Mouse (Mus musculus) kidney, adult 2 months (tissue): ENCODE measurements around the gene Tatdn3. TPM values are rescaled to one million over a fixed set of nuclear protein-coding genes. Genes with fewer than 3 reads are reported as not detected.

Experiments used
- DNase-seq: peaks from one replicate; pipeline ENCODE4 v3.0.0; 2021
- H3K27ac ChIP-seq: fragments of 200-500 bp; 2 replicates; pipeline ENCODE4 v1.5.1; 2012; ENCODE audit warnings: low read depth, low read length, control low read depth, inconsistent platforms; ENCODE audit not compliant: insufficient read depth
- H3K27me3 ChIP-seq: fragments of 200-500 bp; replicated peaks from 2 replicates; pipeline ENCODE4 v1.6.1; 2012; ENCODE audit warnings: mild to moderate bottlenecking, moderate library complexity, low read length, inconsistent platforms; ENCODE audit not compliant: control insufficient read depth, insufficient read depth
- H3K36me3 ChIP-seq: fragments of 200-500 bp; 2 replicates; pipeline ENCODE4 v1.6.1; 2012; ENCODE audit warnings: mild to moderate bottlenecking, moderate library complexity, low read length, inconsistent platforms; ENCODE audit not compliant: control insufficient read depth, insufficient read depth
- H3K4me1 ChIP-seq: fragments of 200-500 bp; 2 replicates; pipeline ENCODE4 v1.6.1; 2011; ENCODE audit warnings: low read length; ENCODE audit not compliant: control insufficient read depth, insufficient read depth
- H3K4me3 ChIP-seq: fragments of 200-500 bp; 2 replicates; pipeline ENCODE4 v1.5.1; 2011; ENCODE audit warnings: mild to moderate bottlenecking, low read depth, low read length, control low read depth; ENCODE audit not compliant: insufficient read depth
- CTCF ChIP-seq: fragments of 200-500 bp; conservative IDR thresholded peaks from 2 replicates; pipeline ENCODE4 v1.5.1; 2011; ENCODE audit warnings: low read depth, mild to moderate bottlenecking, control low read depth, low read length, moderate library complexity, mixed read lengths; ENCODE audit not compliant: insufficient read depth, insufficient read length
- POLR2A ChIP-seq: fragments of 200-500 bp; IDR thresholded peaks from one replicate; pipeline ENCODE4 v1.6.1; 2011; ENCODE audit warnings: low read depth, low read length, control low read depth
- WGBS: fragments of 180-500 bp; shearing (Covaris S2); methylation state at CpG from one replicate; pipeline ENCODE4 v1.1.7; 2018; 5-methylcytosine and 5-hydroxymethylcytosine counted together
- polyA plus RNA-seq: library from polyadenylated mRNA; depleted of rRNA; stranded (reverse); fragments of >200 nt; gene quantifications from 2 replicates; pipeline ENCODE4 v1.2.3, GENCODE M21; 2012; rRNA removed

Tatdn3 gene
- polyA plus RNA-seq, result 8.1 and 10.4 TPM in 2 replicates

DNA sequence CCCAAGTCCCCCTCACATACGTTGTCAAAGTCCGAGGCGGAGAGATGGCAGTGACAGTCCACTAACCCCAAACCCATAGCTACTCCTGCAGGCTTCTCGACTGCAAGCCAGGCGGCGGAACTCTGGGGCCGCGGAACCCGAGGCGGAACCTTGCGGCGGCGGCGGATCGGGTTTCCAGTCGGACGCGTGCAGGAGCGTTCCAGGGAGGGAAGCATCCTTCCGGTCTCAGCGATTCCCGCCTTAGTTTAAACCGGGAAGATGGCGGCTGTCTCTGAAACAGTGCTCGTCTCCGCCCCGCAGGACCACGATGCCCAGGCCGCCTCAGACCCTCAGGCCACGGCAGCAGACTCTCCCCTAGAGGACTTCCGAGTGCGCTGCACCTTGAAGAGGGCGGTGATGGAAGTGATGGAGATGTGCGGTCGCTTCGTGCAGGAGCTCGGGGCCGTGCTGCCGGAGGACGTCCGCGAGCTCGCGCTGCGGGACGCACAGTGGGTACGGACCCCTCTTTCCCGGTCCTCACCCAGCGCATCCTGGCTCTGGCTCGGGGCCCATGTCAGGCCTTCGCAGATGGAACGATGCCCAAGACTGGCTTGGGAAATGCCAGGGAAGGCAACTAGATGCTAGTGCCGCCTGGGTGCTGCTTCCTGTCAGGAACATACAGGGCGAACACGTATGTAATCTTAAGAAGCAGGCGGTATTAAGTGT lies at the start of gene Tatdn3, which contains the start of gene Nsl1:
Gene Tatdn3 (minus strand): TSS at position 152 of the 705 bp plus-strand sequence.
Gene Nsl1 (plus strand): TSS at position 232 of the 705 bp plus-strand sequence.
- under 1% methylated on average over 56 of the region's 56 CpGs for WGBS
- H3K4me1 ChIP-seq, result no peaks in the 10 kb centered on the region
- peak within 1 kb of the TSS; percentile 63 for H3K4me3 ChIP-seq
- H3K27ac ChIP-seq, result peak within 1 kb of the TSS; percentile 26; the same call in 1 of the 2 replicates
- DNase-seq, result peak; percentile 93
- no peaks in the 10 kb centered on the region for H3K36me3 ChIP-seq
- TF ChIP-seq CTCF (0 out of 2 replicates have a peak, but pooled peaks have one; percentile 15), POLR2A (no peak)
- no peaks in the 10 kb centered on the region for H3K27me3 ChIP-seq

DNA sequence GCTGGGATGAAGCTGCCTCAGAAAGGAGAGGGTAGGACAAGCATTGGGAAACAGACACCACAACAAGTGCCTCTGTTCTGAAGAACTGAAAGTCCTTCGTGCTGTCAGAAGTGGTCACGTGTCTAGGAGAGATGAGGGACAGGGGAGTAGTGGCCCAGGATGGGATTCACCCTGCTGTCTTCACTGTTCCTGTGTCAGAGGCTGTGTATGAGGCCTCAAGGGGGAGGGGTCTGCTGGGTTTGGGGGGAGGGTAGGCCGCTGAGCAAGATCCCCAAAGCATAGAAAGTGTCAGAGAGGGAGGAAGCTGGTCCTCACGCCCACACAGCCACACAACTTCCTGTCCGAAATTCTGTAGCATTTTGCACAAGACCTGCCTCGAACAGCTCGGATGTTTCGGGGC lies 48.4 kb upstream of the Tatdn3 start:
- 52% methylated on average over 8 of the region's 8 CpGs for WGBS
- H3K27ac ChIP-seq, result no peak overlapping the region
- peak; percentile 10 for DNase-seq

DNA sequence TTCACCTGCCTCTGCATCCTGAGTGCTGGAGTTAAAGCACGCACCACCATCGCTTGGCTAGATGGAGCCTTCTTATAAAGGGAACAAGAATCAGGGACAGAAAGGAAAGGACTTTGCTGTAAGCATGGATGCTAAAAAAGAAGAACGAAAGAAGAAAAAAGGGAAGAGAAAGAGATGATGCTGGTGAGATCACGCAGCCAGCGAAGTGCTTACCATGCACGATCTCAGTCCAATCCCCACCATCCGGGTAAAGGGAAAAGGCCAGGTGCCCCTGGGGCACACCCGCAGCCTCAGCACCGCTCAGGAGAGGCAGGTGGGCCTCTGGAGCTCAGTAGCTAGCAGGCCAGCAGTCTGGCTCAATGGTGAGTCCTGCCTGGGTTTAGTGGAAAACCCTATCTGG lies 47.2 kb upstream of the Tatdn3 start:
- H3K27ac ChIP-seq, result no peak overlapping the region
- WGBS, result 94% methylated on average over 9 of the region's 9 CpGs

More for the DNA sequence above, 48.4 kb upstream of the Tatdn3 start:
- no peaks in the 10 kb centered on the region for H3K36me3 ChIP-seq
- no peak for TF ChIP-seq CTCF
- TF ChIP-seq POLR2A, result no peak
- H3K4me1 ChIP-seq, result no peaks in the 10 kb centered on the region
- no peaks in the 10 kb centered on the region for H3K27me3 ChIP-seq
- H3K4me3 ChIP-seq, result no peak overlapping the region

DNA sequence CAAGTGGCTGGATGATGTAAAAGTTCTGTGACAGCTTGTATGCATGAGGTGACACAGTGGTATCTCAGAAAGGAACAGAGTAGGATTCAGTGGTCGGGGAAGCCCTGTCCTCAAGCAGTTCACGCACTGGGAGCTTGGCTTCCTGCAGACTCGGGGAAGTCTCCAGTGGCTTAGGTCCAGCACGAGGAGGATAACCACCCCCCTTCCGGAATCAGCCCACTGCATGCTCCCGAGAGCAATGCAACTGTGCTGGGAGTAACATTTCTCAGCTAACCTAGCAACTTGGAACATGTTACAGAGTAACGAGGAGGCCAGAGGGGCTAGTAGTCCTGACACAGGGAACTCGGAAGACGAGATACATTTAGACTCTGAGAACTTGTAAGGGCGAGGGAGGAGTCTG lies 44.6 kb upstream of the Tatdn3 start:
- TF ChIP-seq CTCF (no peak), POLR2A (no peak)
- Histone ChIP-seq H3K27me3 (no peaks in the 10 kb centered on the region), H3K4me3 (no peak overlapping the region), H3K4me1 (no peaks in the 10 kb centered on the region), H3K36me3 (no peaks in the 10 kb centered on the region), H3K27ac (no peak overlapping the region)
- no peak for DNase-seq
- 60% methylated on average over 10 of the region's 10 CpGs for WGBS

More for the DNA sequence above, 47.2 kb upstream of the Tatdn3 start:
- Histone ChIP-seq H3K4me3 (no peak overlapping the region), H3K4me1 (no peaks in the 10 kb centered on the region), H3K36me3 (no peaks in the 10 kb centered on the region), H3K27me3 (no peaks in the 10 kb centered on the region)
- TF ChIP-seq POLR2A, result no peak
- TF ChIP-seq CTCF, result no peak
- no peak for DNase-seq

DNA sequence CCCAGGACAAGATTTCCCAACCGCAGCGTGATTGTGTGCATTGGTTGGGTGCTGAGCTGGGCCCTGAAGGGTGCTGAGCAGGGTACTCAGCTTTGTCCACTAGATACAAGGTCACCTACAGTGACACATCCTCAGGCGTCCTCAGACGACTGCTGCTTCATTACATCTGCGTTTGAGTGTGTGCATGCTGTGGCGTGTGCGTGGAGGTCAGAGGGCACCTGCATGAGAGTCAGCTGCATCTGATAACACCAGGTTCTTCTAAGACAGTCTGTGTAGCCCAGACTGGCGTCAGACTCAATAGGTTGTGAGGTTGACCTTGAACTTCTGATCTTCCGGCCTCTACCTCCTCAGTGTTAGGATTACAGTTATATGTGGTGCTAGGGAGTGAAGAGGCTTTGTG lies 42.5 kb upstream of the Tatdn3 start:
- 89% methylated on average over 9 of the region's 9 CpGs for WGBS
- H3K36me3 ChIP-seq, result no peaks in the 10 kb centered on the region
- TF ChIP-seq POLR2A (no peak), CTCF (no peak)

DNA sequence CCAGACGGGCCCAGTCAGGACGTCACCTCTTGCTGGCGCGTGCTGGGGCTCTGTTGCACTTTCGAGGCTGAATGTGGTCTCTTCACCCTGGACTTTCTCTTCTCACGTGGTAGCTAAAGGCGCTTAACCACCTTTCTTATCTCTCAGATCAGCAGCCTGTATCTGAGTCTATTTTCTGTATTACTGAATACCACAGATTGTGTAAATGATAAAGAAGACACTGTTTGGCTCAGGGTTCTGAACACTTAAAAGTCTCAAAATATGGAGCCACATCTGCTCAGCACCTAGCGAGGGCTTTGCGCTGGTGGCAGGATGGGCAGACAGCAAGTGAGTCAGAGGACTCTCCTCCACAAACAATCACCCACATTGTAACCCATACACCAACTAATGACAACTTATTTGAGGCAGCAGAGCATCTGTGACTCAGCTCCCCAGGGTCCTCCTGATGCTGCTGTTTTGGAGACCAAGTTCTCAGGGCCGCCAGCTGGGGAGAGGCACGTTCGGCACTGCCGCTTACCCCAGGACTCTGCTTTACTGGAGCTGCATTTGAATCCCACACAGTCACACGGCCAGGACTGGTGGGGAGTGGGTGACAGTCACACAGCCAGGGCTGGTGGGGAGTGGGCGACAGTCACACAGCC lies 40.1 kb upstream of the Tatdn3 start:
- Histone ChIP-seq H3K27me3 (no peaks in the 10 kb centered on the region), H3K27ac (no peak overlapping the region), H3K36me3 (no peaks in the 10 kb centered on the region), H3K4me3 (no peak overlapping the region), H3K4me1 (no peaks in the 10 kb centered on the region)
- DNase-seq, result no peak
- TF ChIP-seq POLR2A, result no peak
- TF ChIP-seq CTCF, result no peak
- 92% methylated on average over 15 of the region's 15 CpGs for WGBS

More for the DNA sequence above, 42.5 kb upstream of the Tatdn3 start:
- H3K27ac ChIP-seq, result no peak overlapping the region
- no peak for DNase-seq
- H3K27me3 ChIP-seq, result no peaks in the 10 kb centered on the region
- H3K4me3 ChIP-seq, result no peak overlapping the region
- H3K4me1 ChIP-seq, result no peaks in the 10 kb centered on the region

DNA sequence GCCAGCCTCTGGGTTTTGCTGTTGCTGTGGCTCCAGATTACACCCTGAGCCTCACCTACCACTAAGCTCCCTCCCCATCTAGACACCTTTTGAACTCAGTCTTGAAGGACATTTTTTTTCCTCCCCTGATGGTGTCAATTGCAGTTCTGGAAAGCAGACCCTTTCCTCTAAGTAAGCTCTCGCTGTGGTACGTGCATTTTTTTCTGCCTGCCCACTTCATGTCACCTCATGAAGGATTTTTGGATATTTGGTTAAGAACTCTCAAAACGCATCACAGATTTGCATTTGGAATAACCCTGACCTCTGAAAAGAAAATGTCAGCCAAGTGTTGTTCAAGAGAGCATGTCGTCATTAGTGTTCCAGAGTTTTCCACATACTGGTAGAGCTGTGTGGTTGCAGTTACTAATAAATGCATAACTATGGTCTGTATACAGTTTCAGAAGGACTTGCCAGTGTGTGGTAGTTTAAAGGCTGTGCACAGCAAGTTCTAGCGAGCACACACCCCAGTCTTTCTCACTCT lies 37.1 kb upstream of the Tatdn3 start:
- Histone ChIP-seq H3K36me3 (no peaks in the 10 kb centered on the region), H3K4me1 (no peaks in the 10 kb centered on the region), H3K27ac (no peak overlapping the region), H3K27me3 (no peaks in the 10 kb centered on the region), H3K4me3 (no peak overlapping the region)
- 60% methylated on average over 5 of the region's 5 CpGs for WGBS
- DNase-seq, result no peak
- no peak for TF ChIP-seq POLR2A
